Mouse (Mus musculus) brain, embryonic 14.5 days (tissue): ENCODE measurements around the gene 4931428L18Rik.

ENCODE experiments used
- CTCF ChIP-seq: fragments of 200-500 bp; IDR thresholded peaks from 2 replicates; pipeline ENCODE4 v1.5.1; 2012; ENCODE audit warnings: inconsistent platforms, mild to moderate bottlenecking, moderate library complexity, borderline replicate concordance; ENCODE audit not compliant: insufficient read depth, insufficient read length; ENCODE audit errors: extremely low read depth
- POLR2A ChIP-seq: fragments of 200-500 bp; IDR thresholded peaks from 2 replicates; pipeline ENCODE4 v1.6.1; 2012; ENCODE audit warnings: mild to moderate bottlenecking, inconsistent platforms, borderline replicate concordance; ENCODE audit not compliant: poor library complexity, insufficient read depth, insufficient read length, severe bottlenecking; ENCODE audit errors: extremely low read depth

DNA sequence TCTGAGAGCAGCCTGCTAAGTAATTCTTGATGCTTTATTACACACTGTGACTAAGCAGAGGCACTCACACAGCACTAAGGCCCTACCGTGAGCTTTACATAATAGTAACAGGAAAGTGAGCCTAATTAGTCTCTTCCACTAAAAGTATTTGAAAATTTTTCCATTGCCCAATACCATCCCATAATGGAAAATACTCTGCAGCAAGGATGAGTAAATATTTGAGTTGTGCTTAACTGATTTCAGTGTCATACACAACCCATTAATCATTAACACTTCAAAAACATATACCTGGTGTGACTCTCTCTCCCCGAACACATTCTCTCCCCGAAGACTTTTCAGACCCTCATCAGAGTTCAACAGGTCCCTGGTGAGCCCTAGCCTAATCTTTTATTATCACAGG lies 127.7 kb downstream of the 4931428L18Rik start:
- no peak for TF ChIP-seq CTCF
- no peak for TF ChIP-seq POLR2A
